Mouse (Mus musculus) C2C12 (cell line): ENCODE data around the gene Col19a1. TPM values are rescaled to one million over a fixed set of nuclear protein-coding genes. Genes with fewer than 3 reads are reported as not detected.

Experiments
- H3K27me3 ChIP-seq: one replicate; pipeline ENCODE4 v1.6.1; 2011; ENCODE audit not compliant: control insufficient read depth, insufficient read depth, insufficient read length
- H3K36me3 ChIP-seq: one replicate; pipeline ENCODE4 v1.6.1; 2011; ENCODE audit not compliant: control insufficient read depth, insufficient read depth
- H3K4me3 ChIP-seq: one replicate; pipeline ENCODE4 v1.5.1; 2011; ENCODE audit warnings: mild to moderate bottlenecking, control low read depth; ENCODE audit not compliant: poor library complexity, insufficient read depth, severe bottlenecking
- H3K79me2 ChIP-seq: one replicate; pipeline ENCODE4 v1.6.1; 2011; ENCODE audit not compliant: control insufficient read depth, insufficient read depth
- H3K79me3 ChIP-seq: one replicate; pipeline ENCODE4 v1.6.1; 2011; ENCODE audit warnings: low read depth, control low read depth
- H3ac ChIP-seq: one replicate; pipeline ENCODE3; 2011; ENCODE audit warnings: low read depth; ENCODE audit not compliant: control insufficient read depth, insufficient read length
- CEBPB ChIP-seq: IDR thresholded peaks from one replicate; pipeline ENCODE4 v1.6.1; 2011; ENCODE audit warnings: low read depth, mild to moderate bottlenecking, control low read depth, moderate library complexity
- CTCF ChIP-seq: IDR thresholded peaks from one replicate; pipeline ENCODE4 v1.5.1; 2011; ENCODE audit not compliant: control insufficient read depth, insufficient read depth, insufficient read length
- FOSL1 ChIP-seq: IDR thresholded peaks from one replicate; pipeline ENCODE4 v1.8.0; 2011; ENCODE audit warnings: mild to moderate bottlenecking, low read length; ENCODE audit not compliant: poor library complexity, insufficient read depth, severe bottlenecking
- MAX ChIP-seq: IDR thresholded peaks from one replicate; pipeline ENCODE4 v1.6.1; 2011; ENCODE audit warnings: mild to moderate bottlenecking, control low read depth
- MYOD1 ChIP-seq: IDR thresholded peaks from one replicate; pipeline ENCODE4 v1.6.1; 2011; ENCODE audit warnings: low read depth; ENCODE audit not compliant: control insufficient read depth, insufficient read length
- MYOG ChIP-seq: IDR thresholded peaks from one replicate; pipeline ENCODE4 v1.6.1; 2011; ENCODE audit not compliant: control insufficient read depth, insufficient read length; ENCODE audit errors: extremely low read depth
- USF1 ChIP-seq: IDR thresholded peaks from one replicate; pipeline ENCODE4 v1.6.1; 2011; ENCODE audit warnings: low read depth, mild to moderate bottlenecking, control low read depth, moderate library complexity
- polyA plus RNA-seq: library from polyadenylated mRNA; unstranded; fragments of >200 nt; fragmentation: generic; extraction: Trizol; gene quantifications from one replicate; pipeline ENCODE4 v1.2.1, GENCODE M21; 2012; ENCODE audit warnings: missing spikeins

Col19a1 gene
- polyA plus RNA-seq, 1 experiment, result 0.01 TPM

DNA sequence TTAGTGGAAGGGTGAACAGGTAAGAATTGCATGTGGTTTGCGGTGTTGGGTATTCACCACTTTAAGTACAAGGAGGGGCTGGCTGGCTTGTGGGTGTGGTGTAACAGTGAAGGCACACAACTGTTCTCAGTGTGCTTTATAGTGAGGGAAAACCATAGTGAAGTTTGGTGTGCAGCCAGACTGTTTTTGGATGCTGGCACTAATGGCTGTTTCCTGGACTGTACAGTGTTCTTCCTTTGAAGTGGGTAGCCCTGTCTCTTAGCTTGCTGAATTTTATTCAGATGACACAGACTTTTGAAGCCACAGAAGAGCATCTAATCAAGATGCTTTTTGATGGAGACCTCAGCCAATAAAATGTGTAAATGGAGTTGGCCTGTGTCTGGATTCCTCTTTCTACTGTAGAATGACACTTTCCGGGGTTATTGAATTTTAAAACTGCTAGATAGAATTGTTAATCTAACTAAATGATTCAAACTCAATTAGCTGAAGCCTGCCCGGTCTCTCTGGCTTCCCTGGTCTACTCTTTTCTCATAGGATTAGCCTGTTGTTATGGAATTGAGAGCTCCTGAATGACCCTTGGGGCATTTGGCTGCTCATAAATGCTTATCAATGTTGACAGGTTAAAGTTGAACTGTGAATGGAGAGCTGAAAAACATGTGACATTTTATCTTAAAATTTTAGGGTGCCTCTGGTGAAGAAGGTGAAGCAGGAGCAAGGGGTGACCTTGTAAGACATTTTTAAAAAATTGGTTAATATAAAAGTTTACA lies 355.6 kb downstream of the Col19a1 start:
- TF ChIP-seq FOSL1 (no peak), CTCF (no peak), USF1 (no peak), CEBPB (no peak), MAX (no peak), MYOD1 (no peak), MYOG (no peak)
- H3K36me3 ChIP-seq, result no peaks in the 10 kb centered on the region
- no peak overlapping the region for H3ac ChIP-seq

DNA sequence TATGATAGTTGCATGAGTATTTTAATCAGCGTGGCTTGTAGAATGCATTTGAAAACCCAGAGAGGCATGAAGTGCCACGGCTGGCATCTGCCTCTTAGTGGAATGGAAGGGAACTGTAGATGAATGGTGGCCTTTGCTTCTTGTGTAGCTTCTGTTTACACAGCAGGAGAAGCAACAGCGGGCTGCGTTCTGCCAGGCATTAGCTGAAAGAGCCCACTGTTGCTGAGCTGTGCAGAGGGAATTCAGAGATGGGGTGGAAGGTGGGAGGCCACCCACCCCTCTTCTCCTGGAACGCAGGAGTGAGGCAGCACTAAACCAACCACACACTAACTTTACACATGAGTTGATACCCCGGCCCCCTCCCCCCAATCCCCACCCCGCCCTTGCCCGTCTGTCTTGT lies 356.8 kb downstream of the Col19a1 start:
- TF ChIP-seq MAX (no peak), FOSL1 (no peak), CEBPB (no peak), MYOD1 (no peak), USF1 (no peak)
- Histone ChIP-seq H3K79me3 (no peaks in the 10 kb centered on the region), H3K4me3 (no peak overlapping the region), H3K27me3 (no peaks in the 10 kb centered on the region), H3K36me3 (no peaks in the 10 kb centered on the region), H3K79me2 (no peaks in the 10 kb centered on the region), H3ac (no peak overlapping the region)

More for the DNA sequence above, 355.6 kb downstream of the Col19a1 start:
- Histone ChIP-seq H3K79me2 (no peaks in the 10 kb centered on the region), H3K79me3 (no peaks in the 10 kb centered on the region), H3K27me3 (no peaks in the 10 kb centered on the region), H3K4me3 (no peak overlapping the region)

DNA sequence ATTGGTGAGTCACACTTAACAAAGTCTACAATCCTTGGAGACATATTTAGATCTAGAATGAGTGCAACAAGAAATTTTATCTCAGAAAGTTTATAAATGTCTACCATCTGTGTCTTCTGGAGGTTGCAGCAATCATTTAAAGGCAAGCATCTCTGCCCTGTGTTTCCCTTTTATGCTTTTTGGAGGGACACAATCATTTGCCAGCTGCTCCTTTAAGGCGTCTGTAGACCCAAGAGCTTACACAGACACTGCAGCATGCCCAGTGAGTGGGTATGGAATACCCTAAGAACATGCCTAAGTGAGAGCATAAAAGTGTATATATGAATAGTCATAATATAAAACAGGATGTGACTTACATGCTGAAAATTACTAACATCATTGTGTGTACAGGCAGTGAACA lies 357.7 kb downstream of the Col19a1 start:
- Histone ChIP-seq H3K27me3 (no peaks in the 10 kb centered on the region), H3K36me3 (no peaks in the 10 kb centered on the region), H3K79me3 (no peaks in the 10 kb centered on the region), H3K79me2 (no peaks in the 10 kb centered on the region), H3ac (no peak overlapping the region), H3K4me3 (no peak overlapping the region)
- TF ChIP-seq MAX (no peak), FOSL1 (no peak), USF1 (no peak), CEBPB (no peak), CTCF (no peak), MYOG (no peak), MYOD1 (no peak)

DNA sequence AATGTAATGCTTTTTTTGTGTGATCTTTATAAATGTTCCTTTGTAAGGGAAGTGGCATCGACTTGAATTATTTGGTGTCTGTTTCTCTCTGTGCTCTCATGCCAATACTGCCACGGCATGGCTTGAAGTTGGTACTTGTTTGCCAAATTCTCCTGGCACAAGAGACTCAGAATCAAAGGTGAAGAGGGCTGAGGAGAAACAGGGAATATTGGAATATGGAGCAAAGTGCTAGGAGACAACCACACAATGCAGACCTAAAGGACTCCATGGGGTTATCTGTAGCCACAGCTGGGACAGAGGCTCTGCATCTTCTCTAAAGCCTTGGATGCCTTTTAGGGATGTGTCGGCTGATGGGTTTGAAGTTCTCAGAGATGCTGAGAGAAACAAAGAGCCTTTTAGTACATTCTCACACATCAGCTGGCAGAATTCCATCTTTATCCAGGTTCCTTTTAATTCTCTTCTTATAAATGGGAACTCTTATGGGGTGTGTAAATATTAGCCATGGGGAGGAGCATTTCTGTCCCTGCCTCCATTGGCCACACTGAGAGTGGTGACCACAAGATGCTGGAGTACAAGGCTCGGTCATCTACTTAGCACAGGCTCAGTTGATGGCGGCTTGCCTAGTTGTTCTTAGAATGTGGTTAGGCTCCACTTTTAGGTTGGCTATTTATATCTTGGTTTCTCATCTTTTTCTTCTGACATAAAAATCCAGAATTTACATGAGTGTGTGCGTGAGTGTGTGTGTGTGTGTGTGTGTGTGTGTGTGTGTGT lies 360.1 kb downstream of the Col19a1 start:
- Histone ChIP-seq H3ac (no peak overlapping the region), H3K79me3 (no peaks in the 10 kb centered on the region), H3K27me3 (no peaks in the 10 kb centered on the region), H3K36me3 (no peaks in the 10 kb centered on the region), H3K4me3 (no peak overlapping the region), H3K79me2 (no peaks in the 10 kb centered on the region)
- TF ChIP-seq MAX (no peak), CTCF (no peak), CEBPB (no peak), USF1 (no peak), FOSL1 (no peak), MYOD1 (no peak), MYOG (no peak)

DNA sequence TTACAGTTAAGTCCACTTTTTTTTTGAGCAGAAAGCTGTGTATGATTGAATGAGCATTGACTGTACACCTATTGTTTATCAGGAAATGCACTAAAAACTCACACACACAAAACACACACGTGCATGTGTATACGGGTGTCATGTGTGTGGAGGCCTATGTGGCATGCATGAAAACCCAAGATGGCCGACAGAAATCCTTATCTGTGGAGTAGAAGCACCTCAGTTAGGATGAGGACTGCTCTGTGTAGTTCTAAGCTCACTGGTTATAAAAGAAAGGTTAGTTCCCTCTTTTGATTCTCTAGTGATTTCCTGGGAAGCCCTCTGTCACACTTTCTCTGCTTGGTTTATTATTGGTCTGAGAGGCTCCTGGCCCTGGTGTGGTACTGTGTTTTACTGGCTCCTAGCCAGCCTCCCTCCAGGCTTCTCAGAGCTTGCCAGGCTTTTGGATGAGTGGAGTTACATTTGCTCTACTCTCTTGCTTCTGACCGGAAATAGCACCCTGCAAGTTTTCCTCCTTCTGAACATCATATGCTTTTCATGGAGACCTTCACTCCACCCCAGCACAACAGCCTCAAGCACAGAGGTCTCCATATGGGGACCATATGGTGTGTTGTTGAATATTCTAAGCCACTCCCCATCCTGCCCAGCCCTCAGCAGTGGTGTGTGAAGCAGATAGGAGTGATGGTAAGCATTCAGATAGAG lies 361.3 kb downstream of the Col19a1 start:
- no peaks in the 10 kb centered on the region for H3K79me2 ChIP-seq
- H3K79me3 ChIP-seq, result no peaks in the 10 kb centered on the region
- TF ChIP-seq CEBPB, result no peak
- TF ChIP-seq MAX, result no peak
- TF ChIP-seq USF1, result no peak
- no peak for TF ChIP-seq FOSL1
- no peak for TF ChIP-seq CTCF
- no peak for TF ChIP-seq MYOD1
- TF ChIP-seq MYOG, result no peak
- H3K4me3 ChIP-seq, result no peak overlapping the region
- H3K36me3 ChIP-seq, result no peaks in the 10 kb centered on the region
- no peaks in the 10 kb centered on the region for H3K27me3 ChIP-seq
- H3ac ChIP-seq, result no peak overlapping the region
